Mouse (Mus musculus): ENCODE results near the gene Gm49336. TPM values are rescaled to one million over a fixed set of nuclear protein-coding genes. Genes with fewer than 3 reads are reported as not detected.
A peak's percentile ranks its signal among the peaks of the same experiment; 100 is the strongest.

Gene Gm49336
- total RNA-seq (2021) = 100 to 1,000 TPM; 114 to 123 TPM

GRCm38 (mm10) chr14:60251281-60252003 is at the start of gene Gm49336, which contains the start of gene Nupl1:
Gene Gm49336, minus strand, starts transcription at chr14:60251507.
Gene Nupl1, minus strand, starts transcription at chr14:60251431.
- intact Hi-C loops (cut with DNase I) = loop anchor here (10.0 kb wide), 1 partner anchor 443 kb away; no protein-coding TSS in a partner anchor
- DNase-seq (ENCODE audit: extremely low spot score in 1 of 2, low spot score in 2 of 2) = peak; percentile 98 to 100

- no peak for DNase-seq (ENCODE audit: extremely low spot score in 1 of 2, low spot score in 2 of 2)
- intact Hi-C loops (cut with DNase I) = loop anchor here (5.0 kb wide), 1 partner anchor 81 kb away; no protein-coding TSS in a partner anchor
Observed at GRCm38 (mm10) chr14:60301024-60301423, 49.7 kb upstream of the Gm49336 start.

GRCm38 (mm10) chr14:60300224-60300991 is 49.1 kb upstream of the Gm49336 start:
- no peak for DNase-seq (ENCODE audit: extremely low spot score in 1 of 2, low spot score in 2 of 2)
- intact Hi-C loops (cut with DNase I) = loop anchor here (5.0 kb wide), 1 partner anchor 82 kb away; no protein-coding TSS in a partner anchor

- DNase-seq (ENCODE audit: extremely low spot score in 1 of 2, low spot score in 2 of 2) = no peak
- intact Hi-C loops (cut with DNase I) = no loop called here
Observed at GRCm38 (mm10) chr14:60295531-60295930, 44.2 kb upstream of the Gm49336 start.

GRCm38 (mm10) chr14:60290363-60290762 is 39.1 kb upstream of the Gm49336 start:
- intact Hi-C loops (cut with DNase I) = no loop called here
- DNase-seq (ENCODE audit: extremely low spot score in 1 of 2, low spot score in 2 of 2) = no peak

GRCm38 (mm10) chr14:60286194-60286863 is 35.0 kb upstream of the Gm49336 start:
- intact Hi-C loops (cut with DNase I) = no loop called here

GRCm38 (mm10) chr14:60275301-60276276 is 24.3 kb upstream of the Gm49336 start:
- intact Hi-C loops (cut with DNase I) = no loop called here
- DNase-seq (ENCODE audit: extremely low spot score in 1 of 2, low spot score in 2 of 2) = no peak

More at GRCm38 (mm10) chr14:60286194-60286863, 35.0 kb upstream of the Gm49336 start:
- no peak for DNase-seq (ENCODE audit: extremely low spot score in 1 of 2, low spot score in 2 of 2)

- intact Hi-C loops (cut with DNase I) = no loop called here
- no peak for DNase-seq (ENCODE audit: extremely low spot score in 1 of 2, low spot score in 2 of 2)
Observed at GRCm38 (mm10) chr14:60273346-60273745, 22.0 kb upstream of the Gm49336 start.

- DNase-seq (ENCODE audit: extremely low spot score in 1 of 2, low spot score in 2 of 2) = no peak
- intact Hi-C loops (cut with DNase I) = no loop called here
Observed at GRCm38 (mm10) chr14:60269333-60269732, 18.0 kb upstream of the Gm49336 start.

- DNase-seq (ENCODE audit: extremely low spot score in 1 of 2, low spot score in 2 of 2) = peak; percentile 94 to 95
- intact Hi-C loops (cut with DNase I) = no loop called here
Observed at GRCm38 (mm10) chr14:60264990-60265876, 13.9 kb upstream of the Gm49336 start, which contains the start of gene Mtmr6. Gene Mtmr6, plus strand, starts transcription at chr14:60265228.

GRCm38 (mm10) chr14:60262316-60262715 is 11.0 kb upstream of the Gm49336 start:
- intact Hi-C loops (cut with DNase I) = no loop called here

GRCm38 (mm10) chr14:60257851-60258250 is 6.5 kb upstream of the Gm49336 start:
- intact Hi-C loops (cut with DNase I) = loop anchor here (10.0 kb wide), 1 partner anchor 437 kb away; no protein-coding TSS in a partner anchor
- no peak for DNase-seq (ENCODE audit: extremely low spot score in 1 of 2, low spot score in 2 of 2)

More at GRCm38 (mm10) chr14:60262316-60262715, 11.0 kb upstream of the Gm49336 start:
- no peak for DNase-seq (ENCODE audit: extremely low spot score in 1 of 2, low spot score in 2 of 2)

- intact Hi-C loops (cut with DNase I) = loop anchor here (10.0 kb wide), 1 partner anchor 438 kb away; no protein-coding TSS in a partner anchor
- no peak for DNase-seq (ENCODE audit: extremely low spot score in 1 of 2, low spot score in 2 of 2)
Observed at GRCm38 (mm10) chr14:60257101-60257500, 5.8 kb upstream of the Gm49336 start.

GRCm38 (mm10) chr14:60256356-60256755 is 5.0 kb upstream of the Gm49336 start:
- no peak for DNase-seq (ENCODE audit: extremely low spot score in 1 of 2, low spot score in 2 of 2)
- intact Hi-C loops (cut with DNase I) = loop anchor here (10.0 kb wide), 1 partner anchor 438 kb away; no protein-coding TSS in a partner anchor

GRCm38 (mm10) chr14:60254774-60255173 is 3.5 kb upstream of the Gm49336 start:
- DNase-seq (ENCODE audit: extremely low spot score in 1 of 2, low spot score in 2 of 2) = no peak
- intact Hi-C loops (cut with DNase I) = loop anchor here (10.0 kb wide), 1 partner anchor 440 kb away; no protein-coding TSS in a partner anchor

- no peak for DNase-seq (ENCODE audit: extremely low spot score in 1 of 2, low spot score in 2 of 2)
- intact Hi-C loops (cut with DNase I) = loop anchor here (10.0 kb wide), 1 partner anchor 441 kb away; no protein-coding TSS in a partner anchor
Observed at GRCm38 (mm10) chr14:60253466-60253865, 2.2 kb upstream of the Gm49336 start.

All from left cerebral cortex, postnatal 10 days (tissue).